In the genomic region with DNA sequence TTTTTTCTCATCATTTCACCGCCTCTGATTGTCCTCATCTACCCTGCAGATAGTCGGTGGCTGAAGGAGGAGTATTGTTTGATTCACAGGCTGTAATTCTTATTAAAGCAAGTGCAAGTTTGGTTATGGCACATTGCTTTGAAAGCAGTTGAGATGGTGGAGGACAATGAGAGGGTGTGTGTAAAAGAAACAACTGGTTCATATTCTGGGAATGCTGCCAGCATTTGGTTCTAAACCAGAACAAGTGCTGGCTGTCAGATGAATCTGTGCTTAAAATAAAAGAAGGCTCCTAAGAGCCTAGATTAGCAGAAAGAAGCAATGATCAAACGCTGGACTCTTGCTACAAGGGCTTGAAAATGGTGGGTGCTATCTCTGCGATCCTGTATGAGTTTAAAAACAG, we compare ENCODE assay signal across 11 mouse cellular contexts.
DNase-seq lines count a peak whose midpoint lies in the region; ATAC-seq and TF ChIP-seq lines count a peak whose summit lies in the region.
"Had no signal": no experiment of that assay in that cellular context is flagged by ENCODE, and none has a peak within 500 bp of the region (broad histone marks: within the 10 kb centered on the region; RNA-seq: fewer than 3 reads in every experiment).

No protein-coding gene starts in this region.

- H3K4me3 ChIP-seq in heart, embryonic 12.5 days, result no peak overlapping the region
- H3K4me3 ChIP-seq in left cerebral cortex, adult 2 months, result no peak overlapping the region
- H3K4me3 ChIP-seq in liver, embryonic 12.5 days, result no peak overlapping the region

- H3K9ac ChIP-seq in heart, embryonic 12.5 days, result no peak overlapping the region
- H3K9ac ChIP-seq in liver, embryonic 12.5 days, result no peak overlapping the region

- no peak overlapping the region for H3K4me2 ChIP-seq in heart, embryonic 12.5 days
- no peak overlapping the region for H3K4me2 ChIP-seq in liver, embryonic 12.5 days

- ATAC-seq in heart, embryonic 12.5 days (ENCODE audit: insufficient number of reproducible peaks, low FRiP score), result no peak
- ATAC-seq in inflammation-experienced regulatory T-cells, adult 6 months, result no peak
- no peak for ATAC-seq in liver, embryonic 12.5 days

- peak; percentile 47 for DNase-seq in heart, adult 8-10 months (ENCODE audit: low spot score)
- peak; percentile 22 for DNase-seq in NIH3T3 (ENCODE audit: low read depth)
- peak; percentile 23 to 69 for DNase-seq in frontal cortex, postnatal 36 days (ENCODE audit: low spot score in 2 of 2)
- peak; percentile 20 to 27 for DNase-seq in left cerebral cortex, adult 2 months (ENCODE audit: extremely low spot score in 1 of 2, low spot score in 2 of 2)
- no peak for DNase-seq in adrenal gland, adult 2 months
- DNase-seq: adrenal gland, postnatal 14 days; kidney, postnatal 25 days had no signal

- WGBS in heart, embryonic 12.5 days, result 45% methylated on average over 4 of the region's 4 CpGs
- WGBS in liver, embryonic 12.5 days (ENCODE audit: insufficient replicate concordance), result 56% methylated on average over 4 of the region's 4 CpGs

- peaks cover 17% of the 10 kb centered on the region for H3K4me1 ChIP-seq in heart, embryonic 12.5 days (replicated peaks)
- H3K4me1 ChIP-seq in liver, embryonic 12.5 days, result no peaks in the 10 kb centered on the region

- H3K36me3 ChIP-seq in heart, embryonic 12.5 days, result no peaks in the 10 kb centered on the region
- H3K36me3 ChIP-seq in liver, embryonic 12.5 days, result no peaks in the 10 kb centered on the region

- intact Hi-C loops in left cerebral cortex, adult 2 months (cut with DNase I), result loop anchor here (10.0 kb wide), 1 partner anchor 686 kb away; no protein-coding TSS in a partner anchor

- H3K9me3 ChIP-seq in heart, embryonic 12.5 days (replicated peaks), result peaks cover 8% of the 10 kb centered on the region; the same call in 1 of the 2 replicates
- H3K9me3 ChIP-seq in liver, embryonic 12.5 days (replicated peaks), result no peaks in the 10 kb centered on the region

- H3K27me3 ChIP-seq in heart, embryonic 12.5 days (replicated peaks), result peaks cover 23% of the 10 kb centered on the region
- no peaks in the 10 kb centered on the region for H3K27me3 ChIP-seq in liver, embryonic 12.5 days (replicated peaks)

- H3K27ac ChIP-seq in heart, embryonic 12.5 days (ENCODE audit: poor library complexity, severe bottlenecking), result no peak overlapping the region
- H3K27ac ChIP-seq in left cerebral cortex, adult 2 months, result no peak overlapping the region
- H3K27ac ChIP-seq in liver, embryonic 12.5 days, result no peak overlapping the region
- H3K27ac ChIP-seq: stomach, postnatal 0 days had no signal

- TF ChIP-seq CTCF in left cerebral cortex, adult 2 months (IDR thresholded peaks at IDR 0.05), result no peak
